Mouse (Mus musculus): Measurements from ENCODE around the gene Cpne1.
"Not testable (repeated sequence)": the region's sequence is repeated elsewhere in the genome, so short reads cannot be mapped to it uniquely, and the experiment has no call there.

Cpne1 gene

DNA sequence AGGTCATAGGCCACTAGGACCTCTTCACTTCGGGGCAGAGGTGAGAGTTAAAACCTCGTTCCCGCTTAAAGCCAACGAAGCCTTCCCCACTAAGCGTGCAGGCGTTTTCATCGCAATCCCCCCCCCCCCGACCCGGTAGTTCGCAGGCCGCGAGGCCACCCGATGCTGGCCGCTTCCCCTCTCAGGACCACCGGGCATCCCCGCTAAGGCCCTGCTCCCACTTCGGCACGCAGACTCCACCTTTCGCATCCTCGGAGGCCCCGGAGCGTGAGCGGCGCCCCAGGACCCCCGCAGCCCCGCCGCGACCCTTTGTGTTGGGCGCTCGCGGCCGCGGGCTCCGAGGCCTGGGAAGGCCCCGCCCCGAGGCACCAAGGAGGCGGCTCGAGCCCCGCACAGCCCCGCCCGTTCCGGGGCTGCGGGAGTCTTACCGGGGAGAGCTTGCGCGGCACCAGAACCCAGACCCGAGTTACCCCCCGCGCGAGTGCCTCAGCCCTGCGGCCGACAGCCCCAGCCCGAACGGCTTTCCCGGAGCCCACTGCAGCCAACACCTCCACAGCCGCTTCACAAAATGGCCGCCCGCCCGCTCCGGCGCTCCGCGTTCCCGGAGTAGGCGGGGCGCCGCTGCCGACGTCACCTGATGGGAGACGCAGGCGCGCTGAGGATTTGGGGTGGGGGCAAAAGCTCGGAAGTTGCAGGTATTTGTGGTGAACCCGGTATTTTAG is at the start of gene Cpne1, which contains the start of gene Rbm12:
Cpne1 (minus strand) TSS at position 608 of the 722 bp plus-strand sequence.
Rbm12 (minus strand) TSS at position 621 of the 722 bp plus-strand sequence.
- DNase-seq = peak; percentile 98

DNA sequence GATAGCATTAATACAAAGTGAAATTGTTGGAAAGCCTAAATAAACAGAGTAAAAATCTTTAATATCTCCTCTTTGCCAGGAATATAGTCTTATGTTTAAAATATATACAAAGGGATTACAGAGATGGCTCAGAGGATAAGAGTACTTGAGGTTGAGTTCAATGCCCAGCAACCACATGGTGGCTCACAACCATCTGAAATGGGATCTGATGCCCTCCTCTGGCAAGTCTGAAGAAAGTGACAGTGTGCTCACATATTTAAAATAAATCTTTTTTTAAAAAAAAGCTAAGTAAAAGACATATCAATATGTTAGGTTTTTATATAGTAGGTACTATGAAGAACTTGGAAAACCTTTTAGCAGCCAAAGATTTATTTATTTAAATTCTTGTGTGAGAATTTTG is 39.8 kb upstream of the Cpne1 start:
- no peak for DNase-seq

DNA sequence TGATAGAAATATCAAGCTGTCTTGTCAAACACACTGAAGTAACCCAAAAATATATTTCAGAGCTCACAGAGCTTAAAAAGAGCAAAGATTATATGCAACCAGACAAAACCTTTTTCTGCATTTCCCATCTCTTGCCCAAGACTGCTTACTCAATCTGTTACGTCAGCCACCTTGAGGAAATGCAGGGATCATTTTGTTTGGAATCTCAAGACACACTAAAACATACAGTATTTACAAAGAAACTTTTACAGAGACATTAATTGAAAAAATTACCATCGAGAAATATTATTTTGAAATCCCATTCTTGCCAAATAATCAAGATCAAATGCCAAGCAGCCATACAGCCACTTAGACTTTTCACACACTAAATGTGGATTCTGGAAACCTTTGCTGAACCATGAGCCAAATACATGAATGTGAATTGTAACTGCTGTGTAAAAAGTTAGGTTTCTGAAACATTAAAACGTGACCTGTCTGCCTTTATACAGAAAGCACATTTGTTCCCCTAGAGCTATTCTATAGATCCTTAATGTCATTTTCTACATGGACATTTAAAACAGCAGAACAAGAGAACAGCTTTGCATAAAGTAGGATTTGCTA is 35.7 kb upstream of the Cpne1 start:
- no peak for DNase-seq

DNA sequence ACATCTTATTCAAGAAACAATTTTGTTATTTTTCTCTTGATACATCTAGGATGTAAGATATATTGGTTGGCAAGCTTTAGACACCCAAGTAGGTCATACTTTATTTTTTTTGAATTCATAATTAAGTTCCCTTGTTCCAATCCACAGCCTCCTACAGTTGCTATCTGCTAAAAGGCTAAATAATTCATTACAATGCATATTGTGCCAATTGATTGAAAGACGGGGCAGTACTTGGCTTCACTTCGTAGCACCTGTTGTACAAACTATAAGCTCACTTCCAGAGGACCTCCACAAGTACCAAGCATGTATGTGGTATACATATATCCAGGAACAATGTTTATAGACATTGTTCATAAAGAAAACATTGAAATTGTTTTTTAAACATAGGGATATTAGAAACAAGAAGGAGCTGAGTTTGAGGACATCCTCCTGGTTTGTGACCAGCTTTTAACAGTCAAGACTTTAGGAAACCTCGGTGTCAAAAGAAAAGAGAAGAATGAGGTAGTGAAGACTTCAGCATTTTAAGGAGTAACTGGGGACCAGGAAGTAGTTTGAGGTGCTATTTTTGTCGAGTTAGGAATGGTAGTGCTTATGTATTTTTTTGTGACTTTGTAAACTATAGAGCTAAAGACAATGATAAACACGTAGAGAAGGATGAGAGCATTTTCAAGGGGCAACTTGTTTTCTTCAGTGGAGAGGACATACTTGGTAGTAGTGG is 34.7 kb upstream of the Cpne1 start:
- peak in 1 of 2 experiments; percentile 22 for DNase-seq

DNA sequence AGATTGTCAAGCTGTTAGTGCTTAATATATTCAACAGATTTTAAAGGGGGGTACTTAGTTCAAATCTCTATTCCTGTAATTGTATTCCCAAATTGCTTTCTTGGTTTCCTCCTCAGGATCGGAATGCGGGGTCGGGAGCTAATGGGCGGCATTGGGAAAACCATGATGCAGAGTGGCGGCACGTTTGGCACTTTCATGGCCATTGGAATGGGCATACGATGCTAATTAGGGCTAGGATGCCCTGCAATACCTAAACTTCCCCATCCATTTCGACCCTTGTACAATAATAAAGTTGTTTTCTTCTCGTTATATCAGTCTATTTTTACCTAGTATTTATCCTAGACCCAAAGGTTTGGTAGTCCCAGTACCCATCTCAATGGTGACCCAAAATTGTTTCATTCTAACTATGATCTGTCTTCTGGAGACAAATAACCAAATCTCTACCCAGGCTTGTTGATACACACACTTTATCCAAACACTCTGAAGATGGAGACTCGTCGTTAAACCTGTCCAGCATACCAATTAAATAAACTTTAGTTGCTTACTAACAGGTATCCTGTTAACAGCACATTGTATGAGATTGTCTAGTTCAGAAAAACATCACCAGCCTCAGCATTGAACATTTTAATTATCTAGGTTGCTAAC is 33.8 kb upstream of the Cpne1 start:
- peak; percentile 9 to 18 for DNase-seq

DNA sequence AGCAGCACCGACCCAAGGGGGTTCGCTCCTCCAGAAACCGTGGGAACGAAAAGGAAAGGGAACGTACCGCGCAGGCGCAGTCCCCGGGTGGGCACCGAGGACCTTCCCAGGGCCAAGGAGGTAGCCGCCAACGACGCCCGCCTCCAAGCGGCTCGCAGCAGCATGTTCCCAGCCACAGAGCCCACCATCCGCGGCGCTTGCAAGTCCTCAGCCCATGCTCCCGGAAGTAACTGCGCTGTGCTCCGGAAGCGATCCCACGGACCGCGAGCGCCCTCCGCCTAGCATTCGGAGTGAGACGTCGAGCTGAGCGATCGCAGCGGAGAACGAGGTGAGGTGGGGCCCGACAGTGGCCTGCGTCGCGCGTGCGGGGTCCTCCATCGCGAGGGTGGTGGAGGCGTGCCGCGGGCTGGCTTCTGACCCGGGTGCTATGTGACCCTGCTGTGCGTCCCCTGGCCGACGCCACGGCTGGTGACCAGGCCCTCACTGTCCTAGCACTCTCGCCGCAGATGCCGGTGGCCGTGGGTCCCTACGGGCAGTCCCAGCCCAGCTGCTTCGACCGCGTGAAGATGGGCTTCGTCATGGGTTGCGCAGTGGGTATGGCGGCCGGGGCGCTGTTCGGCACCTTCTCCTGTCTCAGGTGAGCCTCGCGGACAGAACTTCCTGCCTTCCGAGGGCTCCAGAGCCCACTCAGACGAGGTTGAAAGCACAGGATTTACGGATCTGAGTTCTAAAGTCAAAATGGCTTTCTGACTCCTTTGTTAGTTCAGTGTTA is 32.4 kb upstream of the Cpne1 start, which contains the start of the genes Romo1 and Nfs1:
Romo1 (plus strand) TSS at position 87 of the 772 bp plus-strand sequence.
Nfs1 (minus strand) TSS at position 234 of the 772 bp plus-strand sequence.
- DNase-seq = peak; percentile 98

DNA sequence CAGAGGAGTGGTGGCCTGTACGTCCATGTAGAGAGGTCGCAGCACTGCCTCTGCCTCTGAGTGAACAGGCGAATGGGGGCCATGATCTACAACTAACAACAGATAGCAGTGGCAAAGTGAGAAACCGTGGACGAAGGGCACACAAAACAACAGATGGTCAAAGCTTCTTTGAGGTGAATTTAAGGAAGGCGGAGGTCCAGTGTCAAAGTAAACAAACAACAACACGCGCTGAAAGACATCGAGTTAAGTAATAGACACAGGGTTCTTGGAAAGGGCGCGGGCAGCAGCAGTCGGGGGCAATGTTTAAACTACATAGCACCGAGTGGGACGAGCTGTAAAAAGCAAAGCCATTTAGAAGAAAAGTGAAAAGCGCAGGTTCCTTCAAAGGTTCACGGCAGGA is 31.6 kb upstream of the Cpne1 start:
- DNase-seq = peak in 1 of 2 experiments; percentile 8

DNA sequence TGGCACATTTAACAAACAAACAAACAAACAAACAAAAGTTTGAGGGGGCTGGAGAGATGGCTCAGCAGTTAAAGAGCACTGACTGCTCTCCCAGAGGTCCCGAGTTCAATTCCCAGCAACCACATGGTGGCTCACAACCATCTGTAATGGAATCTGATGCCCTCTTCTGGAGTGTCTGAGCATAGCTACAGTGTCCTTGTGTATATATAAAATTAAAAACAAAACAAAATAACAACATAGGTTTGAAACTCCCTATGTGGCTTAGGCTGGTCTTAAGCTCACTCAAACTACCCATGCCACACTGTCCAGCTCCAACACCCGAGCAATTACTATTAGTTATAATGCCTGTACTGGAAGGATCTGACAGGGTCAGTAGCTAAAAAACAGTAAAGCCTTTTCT is 31.1 kb upstream of the Cpne1 start:
- no peak for DNase-seq

DNA sequence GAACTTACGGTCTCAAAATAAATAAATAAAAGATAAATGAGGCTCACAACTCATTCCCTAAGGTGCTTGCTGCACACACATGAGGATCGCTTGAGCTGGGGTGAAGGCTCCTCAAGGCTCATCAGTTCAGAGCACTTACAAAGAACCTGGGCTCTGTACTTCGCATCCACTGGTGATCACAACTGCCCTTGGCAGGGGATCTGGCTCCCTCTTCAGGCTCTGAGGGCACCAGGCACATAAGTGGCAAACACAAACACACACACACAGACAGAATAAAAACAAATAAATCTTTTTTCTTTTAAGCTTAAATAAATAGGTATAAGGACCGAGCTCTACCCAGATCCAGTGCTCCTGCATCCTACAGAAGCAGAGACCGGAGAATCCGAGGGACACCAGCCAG is 23.9 kb upstream of the Cpne1 start:
- no peak for DNase-seq

DNA sequence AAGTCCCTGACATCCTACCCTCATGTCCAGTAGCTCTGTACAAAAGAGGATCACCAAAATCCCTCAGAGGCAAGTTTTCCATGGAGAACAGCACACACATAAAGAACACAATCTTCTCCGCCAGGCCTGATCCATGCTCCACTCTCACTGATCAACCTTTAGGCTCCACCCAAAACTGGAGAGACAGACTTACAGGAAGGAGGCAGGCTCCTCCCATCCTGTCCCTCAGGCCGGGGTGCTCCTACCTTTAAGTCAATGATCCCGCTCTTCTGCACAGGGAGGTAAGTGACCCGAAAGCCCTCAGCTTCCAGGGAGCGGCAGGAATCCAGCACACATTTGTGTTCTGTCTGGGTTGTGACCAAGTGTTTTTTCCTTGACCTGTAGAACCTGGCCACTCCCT is 22.4 kb upstream of the Cpne1 start:
- no peak for DNase-seq

DNA sequence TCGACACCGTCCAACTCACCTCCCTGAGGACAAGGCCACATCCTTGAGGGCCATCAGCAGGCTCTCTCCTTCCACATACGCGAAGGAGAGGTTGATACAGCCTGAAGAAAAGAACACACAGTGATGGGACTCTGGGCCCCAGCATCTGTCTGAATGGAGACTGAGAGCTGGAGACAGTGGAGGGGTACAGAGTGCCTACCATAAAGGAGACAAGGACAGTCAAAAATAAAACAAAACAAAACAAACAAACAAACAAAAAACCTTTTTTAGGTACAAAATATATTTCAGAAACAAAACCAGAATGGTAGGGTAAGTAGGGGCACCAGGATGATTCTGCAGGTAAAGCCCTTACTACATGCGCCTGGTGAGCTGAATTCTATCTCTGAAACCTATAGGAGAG is 15.2 kb upstream of the Cpne1 start, which contains the start of gene Gm28036:
Gm28036 (minus strand) TSS at position 101 of the 400 bp plus-strand sequence.
- no peak for DNase-seq

DNA sequence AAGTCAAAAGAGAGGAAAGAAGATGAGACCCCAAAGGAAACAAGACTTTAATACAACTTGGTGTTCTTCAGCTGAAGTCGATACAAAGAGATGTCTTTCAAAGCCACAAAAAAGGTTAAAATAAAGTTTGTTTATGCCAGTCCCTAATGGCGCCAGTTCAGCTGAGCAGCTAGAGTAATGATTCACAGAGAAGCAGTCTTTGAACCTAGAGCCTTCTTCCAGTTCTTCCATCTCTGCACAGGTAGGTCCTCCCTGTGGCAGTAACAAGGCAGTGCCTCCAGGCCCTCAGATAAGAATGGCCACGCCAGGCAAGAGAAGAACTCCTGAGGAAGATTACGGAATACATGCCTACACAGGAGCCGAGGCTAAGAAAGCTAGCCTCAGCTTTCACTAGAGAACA is 12.0 kb upstream of the Cpne1 start:
- DNase-seq = no peak

DNA sequence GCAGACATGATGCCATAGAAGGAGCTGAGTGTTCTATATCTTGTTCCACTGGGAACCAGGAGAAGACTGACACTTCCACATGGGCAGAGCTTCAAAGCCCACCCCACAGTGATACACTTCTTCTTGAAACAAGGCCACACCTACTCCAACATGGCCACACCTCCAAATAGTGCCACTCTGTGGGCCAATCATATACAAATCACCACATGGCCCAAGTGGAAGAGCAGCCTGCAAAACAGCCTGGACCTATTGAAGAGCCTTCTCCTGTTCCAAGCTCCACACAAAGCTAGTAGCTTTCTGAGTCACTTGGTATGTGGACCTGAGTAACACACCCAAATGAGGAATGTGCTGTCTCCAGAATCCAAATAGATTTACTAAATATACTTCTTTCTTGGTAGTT is 7.8 kb upstream of the Cpne1 start:
- DNase-seq = no peak

DNA sequence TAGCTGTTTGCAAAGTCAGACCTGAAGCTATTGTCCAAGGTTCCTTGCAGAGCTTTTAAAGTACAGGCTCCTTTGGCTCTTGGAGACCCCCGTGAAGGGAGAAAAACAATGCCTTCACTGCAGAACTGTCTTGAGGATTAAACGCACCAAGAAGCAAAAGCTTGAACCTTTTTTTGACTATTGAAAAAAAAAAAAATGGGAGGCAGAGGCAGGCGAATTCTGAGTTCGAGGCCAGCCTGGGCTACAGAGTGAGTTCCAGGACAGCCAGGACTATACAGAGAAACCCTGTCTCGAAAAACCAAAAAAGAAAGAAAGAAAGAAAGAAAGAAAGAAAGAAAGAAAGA is 287 bp upstream of the Cpne1 start:
- DNase-seq = not testable (repeated sequence)

DNA sequence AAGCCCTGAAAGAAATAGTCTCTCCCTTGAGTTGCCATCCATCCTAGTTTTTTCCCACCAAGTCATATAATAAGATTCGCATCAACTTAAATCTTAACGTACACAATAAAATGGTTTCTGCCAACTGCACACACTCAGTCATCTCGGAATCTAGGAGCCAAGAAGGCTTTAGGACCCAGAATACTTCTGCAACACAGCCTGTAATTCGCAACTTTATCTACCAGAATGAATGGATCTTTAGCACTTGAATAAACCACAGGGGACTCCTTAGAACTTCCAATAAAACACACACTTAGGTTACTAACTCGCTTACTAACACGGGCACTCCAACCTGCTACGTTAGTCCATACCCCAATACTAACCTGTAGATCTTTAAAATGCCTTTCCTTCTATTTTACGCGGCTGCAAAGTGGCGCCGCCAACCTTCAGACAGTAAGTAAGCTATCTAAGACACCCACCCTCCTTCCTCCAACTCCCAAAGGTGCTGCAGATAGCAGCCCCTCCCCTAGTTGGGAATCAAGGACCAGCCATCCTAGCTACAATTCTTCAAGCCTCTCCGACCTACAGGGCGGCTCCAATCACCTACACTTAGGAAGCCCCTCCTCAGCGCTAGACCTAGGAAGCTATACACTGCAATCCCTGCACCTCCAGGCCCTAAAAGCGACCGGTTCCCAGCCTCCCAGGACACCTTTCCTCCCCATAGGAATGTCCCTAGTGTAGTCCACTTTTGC is 973 bp downstream of the Cpne1 start:
- DNase-seq = peak; percentile 20 to 53

DNA sequence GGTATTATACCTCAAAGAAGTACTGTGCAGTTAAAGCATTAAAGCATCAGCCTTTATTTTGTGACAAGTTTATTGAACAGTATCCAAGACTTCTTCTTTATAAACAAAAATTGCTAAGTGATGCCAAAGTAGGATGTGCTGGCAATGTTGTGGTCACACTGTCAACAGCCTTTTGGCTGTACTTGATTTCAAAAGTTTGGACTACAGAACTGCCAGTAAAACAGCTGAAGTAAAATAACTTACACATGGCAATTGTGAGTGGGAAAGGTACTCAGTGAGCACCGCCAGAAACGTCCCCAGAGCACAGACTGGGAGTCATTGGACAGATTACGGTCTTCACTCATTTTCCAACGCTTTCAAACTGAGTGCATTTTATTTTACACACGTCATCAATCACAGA is 19.8 kb downstream of the Cpne1 start:
- DNase-seq = no peak

DNA sequence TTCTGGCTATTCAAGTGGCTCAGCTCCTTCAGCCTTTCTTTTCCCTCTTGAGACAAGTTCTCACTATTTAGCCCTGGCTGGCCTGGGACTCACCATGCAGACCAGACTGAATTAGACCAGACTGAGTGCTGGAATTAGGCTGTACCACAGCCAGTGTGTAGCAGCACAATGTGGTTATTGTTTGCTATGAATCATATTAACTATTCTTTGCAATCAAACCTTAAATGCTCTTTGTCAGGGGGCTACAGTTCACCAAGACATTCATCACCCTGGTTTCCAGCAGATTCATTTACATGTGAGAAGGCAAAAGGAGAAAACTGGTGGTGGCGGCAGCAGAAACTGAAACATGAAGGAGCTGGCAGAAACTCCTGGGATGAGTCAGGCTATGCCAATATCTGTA is 22.0 kb downstream of the Cpne1 start:
- DNase-seq = no peak

DNA sequence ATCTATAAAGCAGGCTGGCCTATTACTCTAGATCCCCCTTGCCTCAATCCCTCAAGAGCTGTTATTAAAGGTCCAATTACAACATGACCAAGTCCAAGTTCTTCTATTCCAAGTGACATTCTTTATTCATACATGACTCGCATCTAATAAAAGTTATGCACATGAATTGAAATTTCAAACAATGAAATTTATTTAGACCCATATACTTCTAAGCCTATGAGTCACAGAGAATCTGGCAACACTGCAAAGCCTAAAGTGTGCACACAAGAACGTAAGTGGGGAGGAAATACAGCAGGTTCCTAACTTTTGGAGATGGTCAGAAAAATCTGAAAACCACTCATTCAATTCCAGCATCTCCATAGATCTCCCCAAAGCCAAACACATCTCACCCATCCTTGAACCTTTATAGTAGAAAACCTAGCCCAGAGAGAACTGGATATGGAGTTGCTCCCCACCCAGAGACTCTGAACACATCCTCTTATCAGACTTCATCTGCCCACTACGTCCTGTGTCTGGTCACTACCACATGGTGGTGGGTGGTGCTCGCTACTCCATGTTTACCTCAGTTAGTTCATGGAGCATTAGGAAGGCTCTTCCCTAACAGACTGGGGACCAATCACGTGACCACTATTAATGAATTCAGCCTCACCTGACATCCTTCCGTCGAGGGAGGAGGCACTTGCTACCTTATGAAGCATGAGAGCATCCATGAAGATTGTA is 24.2 kb downstream of the Cpne1 start:
- DNase-seq = no peak

DNA sequence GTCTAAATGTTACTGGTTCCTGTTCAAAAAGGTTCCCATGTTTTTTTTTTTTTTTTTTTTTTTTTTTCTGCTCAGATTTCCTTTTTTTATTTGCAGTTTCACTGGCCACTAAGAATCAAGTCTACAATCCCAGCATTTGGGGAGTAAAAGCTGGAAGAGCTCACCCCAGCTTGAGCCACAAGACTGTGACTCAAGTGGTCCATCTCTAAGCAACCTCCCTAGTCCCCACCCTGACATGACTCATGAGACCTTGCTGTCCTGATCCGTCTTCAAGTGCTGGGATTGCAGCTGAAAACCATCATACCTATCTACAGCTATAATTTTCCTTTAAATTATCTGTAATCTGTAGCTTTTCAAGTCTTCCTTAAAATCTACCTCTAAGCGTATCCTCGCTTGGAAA is 27.2 kb downstream of the Cpne1 start:
- DNase-seq = no peak

DNA sequence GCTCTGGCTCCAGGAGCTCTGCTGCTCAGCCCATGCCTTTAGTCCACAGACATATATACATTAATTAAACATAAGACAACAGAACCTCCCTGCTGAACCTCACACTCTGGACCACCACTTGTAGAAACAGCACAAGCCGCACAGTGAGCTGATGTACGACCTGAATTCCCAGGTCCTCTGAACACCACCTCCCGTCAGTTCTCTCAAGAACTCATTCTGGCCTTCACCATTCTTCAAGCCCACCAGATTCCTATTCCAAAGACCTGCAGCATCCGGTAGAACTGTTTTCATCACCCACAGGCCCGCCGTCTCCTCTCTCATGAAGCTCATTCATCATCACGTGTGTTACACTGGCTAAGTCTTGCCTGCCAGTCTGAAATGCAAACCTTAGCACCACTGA is 31.4 kb downstream of the Cpne1 start:
- DNase-seq = no peak

DNA sequence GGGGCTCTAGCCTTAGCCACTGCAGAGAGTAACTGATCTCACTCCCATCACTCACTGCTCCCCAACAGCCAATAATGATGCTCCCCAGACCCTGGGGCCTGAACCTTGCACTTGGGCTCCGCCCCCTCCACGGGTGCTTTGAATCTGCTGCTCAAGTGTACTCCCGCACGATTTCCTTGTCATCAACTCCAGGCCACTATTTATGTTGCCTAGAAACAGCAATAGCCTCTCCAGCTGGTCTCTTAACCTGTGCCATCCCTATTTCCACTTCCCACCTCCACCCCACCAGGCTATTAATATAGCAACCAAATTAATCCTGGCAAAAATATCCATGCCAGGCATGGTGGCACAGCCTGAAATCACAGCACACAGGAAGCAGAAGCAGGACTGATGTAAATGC is 32.1 kb downstream of the Cpne1 start:
- peak; percentile 46 to 47 for DNase-seq
